Mouse (Mus musculus) neural tube, embryonic 12.5 days (tissue): ENCODE measurements around the gene Cwc27. TPM values are rescaled to one million over a fixed set of nuclear protein-coding genes. Genes with fewer than 3 reads are reported as not detected.

Experiments used
- ATAC-seq: fragments of 200-750 bp; cut with Nextera tagmentation; 2 replicates; pipeline ENCODE4 v1.8.0; 2017; ENCODE audit warnings: low read depth, mild to moderate bottlenecking, moderate TSS enrichment, moderate library complexity; ENCODE audit not compliant: low FRiP score
- H3K27ac ChIP-seq: fragments of 300-500 bp; sonication (generic); 2 replicates; pipeline ENCODE4 v1.5.1; 2016
- H3K27me3 ChIP-seq: fragments of 300-500 bp; sonication (generic); replicated peaks from 2 replicates; pipeline ENCODE4 v1.6.1; 2016; ENCODE audit warnings: mild to moderate bottlenecking
- H3K36me3 ChIP-seq: fragments of 300-500 bp; sonication (generic); 2 replicates; pipeline ENCODE4 v1.6.1; 2016; ENCODE audit warnings: mild to moderate bottlenecking
- H3K4me1 ChIP-seq: fragments of 300-500 bp; sonication (generic); 2 replicates; pipeline ENCODE4 v1.6.1; 2016
- H3K4me2 ChIP-seq: fragments of 300-500 bp; sonication (generic); replicated peaks from 2 replicates; pipeline ENCODE4 v1.6.1; 2016; ENCODE audit warnings: mild to moderate bottlenecking
- H3K4me3 ChIP-seq: fragments of 300-500 bp; sonication (generic); 2 replicates; pipeline ENCODE4 v1.5.1; 2016
- H3K9ac ChIP-seq: fragments of 300-500 bp; sonication (generic); 2 replicates; pipeline ENCODE4 v1.6.1; 2016; ENCODE audit warnings: mild to moderate bottlenecking
- H3K9me3 ChIP-seq: fragments of 300-500 bp; sonication (generic); 2 replicates; pipeline ENCODE4 v1.6.1; 2016; ENCODE audit warnings: mild to moderate bottlenecking
- WGBS: fragments of 180-500 bp; shearing (Covaris S2); methylation state at CpG from one replicate; pipeline ENCODE4 v1.1.7; 2016; 5-methylcytosine and 5-hydroxymethylcytosine counted together
- polyA plus RNA-seq: library from polyadenylated mRNA; unstranded; fragments of >200 nt; fragmentation: Nextera tagmentation; extraction: Ambion mirVana; gene quantifications from 2 replicates; pipeline ENCODE4 v1.2.1, GENCODE M21; 2016

Gene Cwc27
- polyA plus RNA-seq, 1 experiment from 2014 or later = 27.6 TPM

DNA sequence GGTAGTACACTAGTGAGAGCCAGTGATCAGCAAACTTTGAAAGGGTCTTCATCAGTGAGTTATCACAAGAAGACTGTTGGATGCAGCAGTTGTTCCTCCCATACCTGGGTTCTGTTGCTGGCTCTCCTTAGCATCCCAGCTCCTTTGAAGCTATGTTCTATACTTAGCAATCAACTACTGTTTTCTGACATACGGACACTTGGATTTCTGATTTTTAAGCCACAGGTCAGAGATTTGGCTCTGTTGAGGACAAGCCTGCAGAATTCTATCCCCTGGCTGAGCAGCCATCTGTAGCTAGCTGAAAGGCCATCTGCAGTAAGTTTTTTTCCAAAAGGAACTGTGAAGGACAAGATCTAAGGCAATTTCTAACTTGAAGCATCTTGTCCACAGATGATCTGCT lies 57.6 kb downstream of the Cwc27 start:
- Histone ChIP-seq H3K9me3 (no peaks in the 10 kb centered on the region), H3K27me3 (no peaks in the 10 kb centered on the region), H3K4me3 (no peak overlapping the region), H3K36me3 (no peaks in the 10 kb centered on the region), H3K4me2 (no peak overlapping the region), H3K4me1 (no peaks in the 10 kb centered on the region), H3K27ac (no peak overlapping the region), H3K9ac (no peak overlapping the region)
- WGBS = 100% methylated on average over 1 of the region's 1 CpGs
- no peak for ATAC-seq

DNA sequence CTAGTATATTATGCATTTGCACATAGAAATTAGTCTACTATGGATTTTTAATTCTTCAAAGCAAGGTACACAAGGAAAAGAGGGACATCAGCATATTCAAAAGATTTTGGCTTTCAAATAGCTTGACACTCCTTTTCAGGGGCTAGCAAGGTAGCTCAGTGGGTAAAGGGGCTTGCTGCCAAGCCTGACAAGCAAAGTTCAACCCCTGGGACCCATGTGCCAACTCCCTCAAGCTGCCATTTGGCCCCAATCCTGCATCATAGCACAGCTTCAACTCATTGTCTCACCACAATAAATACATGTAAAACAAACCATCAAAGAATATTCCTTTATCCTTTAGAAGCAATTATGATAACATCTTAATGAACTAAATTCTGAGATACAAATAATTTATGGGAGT lies 69.9 kb downstream of the Cwc27 start:
- Histone ChIP-seq H3K4me3 (no peak overlapping the region), H3K36me3 (no peaks in the 10 kb centered on the region), H3K9ac (no peak overlapping the region), H3K27me3 (no peaks in the 10 kb centered on the region), H3K4me1 (no peaks in the 10 kb centered on the region), H3K4me2 (no peak overlapping the region), H3K9me3 (no peaks in the 10 kb centered on the region), H3K27ac (no peak overlapping the region)
- no peak for ATAC-seq

GRCm38 (mm10) chr13:104742866-104743265 lies 74.1 kb downstream of the Cwc27 start:
- H3K9ac ChIP-seq = no peak overlapping the region
- no peak overlapping the region for H3K27ac ChIP-seq
- H3K4me2 ChIP-seq = no peak overlapping the region
- H3K9me3 ChIP-seq = no peaks in the 10 kb centered on the region
- ATAC-seq = no peak
- no peaks in the 10 kb centered on the region for H3K4me1 ChIP-seq
- WGBS = 95% methylated on average over 4 of the region's 4 CpGs
- no peak overlapping the region for H3K4me3 ChIP-seq
- H3K36me3 ChIP-seq = no peaks in the 10 kb centered on the region
- no peaks in the 10 kb centered on the region for H3K27me3 ChIP-seq

DNA sequence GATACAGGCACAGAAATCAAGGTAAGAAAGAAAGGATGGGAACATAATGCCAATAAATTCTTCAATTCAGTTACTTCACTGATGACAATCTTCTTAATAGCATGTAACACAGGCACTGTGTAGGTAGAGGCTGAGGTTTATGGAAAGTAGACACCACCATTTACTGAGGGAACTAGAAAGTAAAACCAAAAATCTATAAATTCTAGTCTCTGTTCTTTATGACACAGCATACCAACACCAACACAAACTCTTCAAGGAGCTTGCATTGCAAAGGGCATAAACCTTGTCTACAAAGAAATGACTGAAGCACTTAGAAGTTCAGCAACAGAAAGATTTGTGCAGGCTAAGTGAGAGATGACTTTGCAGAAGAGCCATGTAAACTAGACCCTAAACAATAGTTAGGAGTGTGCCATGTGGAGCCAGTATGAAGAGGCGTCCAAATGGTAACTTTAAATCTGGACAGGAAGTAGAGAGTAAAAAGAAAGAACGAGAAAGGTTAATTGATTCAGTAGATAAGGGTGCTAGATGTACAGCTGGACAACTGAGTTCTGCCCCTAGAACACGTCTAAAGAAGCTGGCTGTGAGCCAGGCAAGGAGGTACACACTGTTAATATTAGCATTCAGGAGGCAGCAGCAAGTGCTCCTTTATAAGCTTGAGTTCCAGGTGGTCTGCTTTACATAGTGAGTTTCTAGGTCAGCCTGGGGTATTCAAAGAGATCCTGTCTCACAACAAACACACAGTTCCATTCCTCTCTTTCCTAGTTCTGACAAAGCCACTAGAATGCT lies 87.5 kb downstream of the Cwc27 start:
- WGBS = 78% methylated on average over 3 of the region's 3 CpGs
- Histone ChIP-seq H3K4me1 (no peaks in the 10 kb centered on the region), H3K4me3 (no peak overlapping the region), H3K36me3 (0 out of 2 replicates have a peak, but pooled peaks cover 2% of the 10 kb centered on the region), H3K27ac (no peak overlapping the region), H3K9ac (no peak overlapping the region), H3K4me2 (no peak overlapping the region), H3K9me3 (no peaks in the 10 kb centered on the region), H3K27me3 (no peaks in the 10 kb centered on the region)
- ATAC-seq = no peak

DNA sequence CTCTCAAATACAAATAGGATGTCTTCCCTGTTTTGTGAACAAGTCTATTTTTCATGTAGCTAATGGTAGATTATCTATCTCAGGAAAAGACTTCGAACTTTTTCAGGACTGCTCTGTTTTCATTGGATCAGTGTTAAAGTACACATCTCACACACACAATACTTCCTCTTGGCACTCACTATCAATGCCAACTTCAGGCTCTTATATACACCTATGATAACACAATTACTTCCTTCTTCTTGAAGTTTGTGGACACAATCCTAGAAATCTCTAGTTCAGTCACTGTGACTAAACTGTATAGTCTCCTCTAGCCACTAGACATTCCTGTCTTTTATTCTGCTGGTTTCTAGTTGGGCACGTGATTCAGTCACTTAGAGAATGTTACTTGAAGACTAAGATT lies 89.3 kb downstream of the Cwc27 start:
- H3K27me3 ChIP-seq = no peaks in the 10 kb centered on the region
- 95% methylated on average over 2 of the region's 2 CpGs for WGBS
- no peak overlapping the region for H3K4me3 ChIP-seq
- H3K4me1 ChIP-seq = no peaks in the 10 kb centered on the region
- H3K4me2 ChIP-seq = no peak overlapping the region
- H3K36me3 ChIP-seq = 0 out of 2 replicates have a peak, but pooled peaks cover 2% of the 10 kb centered on the region
- no peak overlapping the region for H3K27ac ChIP-seq
- H3K9ac ChIP-seq = no peak overlapping the region
- no peaks in the 10 kb centered on the region for H3K9me3 ChIP-seq
- ATAC-seq = no peak

- H3K36me3 ChIP-seq = no peaks in the 10 kb centered on the region
- no peak overlapping the region for H3K4me3 ChIP-seq
- H3K9me3 ChIP-seq = no peaks in the 10 kb centered on the region
- 82% methylated on average over 5 of the region's 5 CpGs for WGBS
- H3K27ac ChIP-seq = no peak overlapping the region
- no peak overlapping the region for H3K4me2 ChIP-seq
- H3K9ac ChIP-seq = no peak overlapping the region
- no peaks in the 10 kb centered on the region for H3K27me3 ChIP-seq
- ATAC-seq = no peak
- H3K4me1 ChIP-seq = no peaks in the 10 kb centered on the region
Measured at GRCm38 (mm10) chr13:104720133-104720532, 96.8 kb downstream of the Cwc27 start.

- Histone ChIP-seq H3K4me2 (no peak overlapping the region), H3K9ac (no peak overlapping the region)
Measured at GRCm38 (mm10) chr13:104694612-104695355, 122.2 kb downstream of the Cwc27 start.

DNA sequence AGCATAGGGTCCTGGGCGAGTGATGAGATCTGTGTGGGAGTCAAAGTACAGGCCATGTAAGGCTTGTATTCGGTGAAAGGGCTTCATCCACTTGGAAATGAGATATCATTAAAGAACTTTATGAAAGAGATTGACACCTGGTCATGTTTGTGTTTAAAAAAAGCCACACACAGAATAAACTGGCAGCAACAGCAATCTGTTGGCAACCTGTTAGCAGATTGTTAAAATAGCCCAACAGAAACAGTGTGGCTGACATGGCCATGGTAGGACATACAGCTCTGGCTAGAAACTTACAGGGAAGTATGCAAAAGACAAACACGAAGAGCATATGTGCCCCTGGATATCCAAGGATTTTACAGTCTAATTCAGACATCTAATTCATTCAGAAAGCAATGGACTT lies 124.2 kb downstream of the Cwc27 start:
- no peak for ATAC-seq
- Histone ChIP-seq H3K4me2 (no peak overlapping the region), H3K4me1 (peaks cover 4% of the 10 kb centered on the region), H3K27ac (no peak overlapping the region), H3K36me3 (no peaks in the 10 kb centered on the region), H3K9me3 (no peaks in the 10 kb centered on the region), H3K4me3 (no peak overlapping the region), H3K27me3 (no peaks in the 10 kb centered on the region), H3K9ac (no peak overlapping the region)
- WGBS = 90% methylated on average over 3 of the region's 3 CpGs

More at GRCm38 (mm10) chr13:104694612-104695355, 122.2 kb downstream of the Cwc27 start:
- Histone ChIP-seq H3K4me3 (no peak overlapping the region), H3K9me3 (no peaks in the 10 kb centered on the region), H3K27ac (no peak overlapping the region), H3K36me3 (no peaks in the 10 kb centered on the region), H3K4me1 (peaks cover 4% of the 10 kb centered on the region), H3K27me3 (no peaks in the 10 kb centered on the region)
- ATAC-seq = peak; percentile 61; the same call in 1 of the 2 replicates
- 69% methylated on average over 6 of the region's 6 CpGs for WGBS

DNA sequence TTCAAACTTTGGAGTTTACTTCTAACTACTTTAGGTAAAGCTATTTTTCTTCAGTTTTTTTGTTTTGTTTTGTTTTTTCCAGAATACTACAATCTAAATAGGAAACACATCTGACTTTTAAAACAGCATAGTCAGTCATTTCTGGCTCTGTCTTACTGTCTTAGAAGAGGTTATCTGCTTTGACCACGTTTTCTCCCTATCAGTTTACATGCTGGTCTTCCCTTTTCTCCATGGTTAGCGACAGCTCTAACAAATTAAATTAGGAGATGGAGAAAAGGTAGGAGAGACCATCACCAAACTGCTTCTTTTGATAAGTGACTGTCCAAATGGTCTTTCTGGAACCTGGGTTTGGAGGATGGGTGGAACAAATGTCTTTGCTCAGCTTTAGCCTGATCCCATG lies 131.4 kb downstream of the Cwc27 start:
- WGBS = 85% methylated on average over 2 of the region's 2 CpGs

DNA sequence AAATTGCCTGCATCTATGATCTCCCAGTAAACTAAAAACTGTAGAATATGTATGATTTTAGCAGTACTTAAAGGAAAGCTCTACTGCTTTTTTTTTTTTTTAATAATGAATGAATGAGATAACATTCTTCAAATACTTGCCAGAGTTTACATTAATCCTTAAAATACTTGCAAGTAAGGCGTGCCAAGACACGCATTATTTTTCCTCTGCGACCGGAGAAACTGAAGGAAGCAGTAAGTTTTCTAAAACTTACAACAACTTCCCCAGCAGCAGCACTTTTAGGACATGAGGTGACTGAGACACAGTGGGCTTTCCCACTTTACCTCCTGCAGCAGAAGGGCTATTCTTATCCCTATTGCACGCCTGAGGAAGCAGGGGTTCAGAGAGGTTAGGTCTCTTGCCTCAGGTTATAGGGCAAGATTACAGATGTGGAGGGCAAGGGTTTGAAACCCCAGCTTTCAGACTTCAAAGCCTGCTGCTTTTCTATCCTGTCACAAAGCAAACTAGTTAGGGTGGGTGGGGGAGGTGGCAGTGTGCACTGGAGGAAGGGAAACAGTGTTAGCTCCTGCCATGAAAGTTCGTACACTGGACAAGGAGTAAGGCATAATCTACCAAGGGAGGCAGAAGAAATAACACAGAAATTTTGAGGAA lies 132.5 kb downstream of the Cwc27 start:
- Histone ChIP-seq H3K27me3 (no peaks in the 10 kb centered on the region), H3K4me1 (no peaks in the 10 kb centered on the region), H3K9me3 (no peaks in the 10 kb centered on the region), H3K36me3 (no peaks in the 10 kb centered on the region), H3K9ac (no peak overlapping the region), H3K4me3 (no peak overlapping the region), H3K27ac (no peak overlapping the region), H3K4me2 (no peak overlapping the region)
- ATAC-seq = no peak
- WGBS = 61% methylated on average over 6 of the region's 6 CpGs

More for the DNA sequence above, 131.4 kb downstream of the Cwc27 start:
- no peak overlapping the region for H3K27ac ChIP-seq
- ATAC-seq = no peak
- no peaks in the 10 kb centered on the region for H3K36me3 ChIP-seq
- H3K4me2 ChIP-seq = no peak overlapping the region
- no peaks in the 10 kb centered on the region for H3K27me3 ChIP-seq
- no peaks in the 10 kb centered on the region for H3K4me1 ChIP-seq
- no peaks in the 10 kb centered on the region for H3K9me3 ChIP-seq
- no peak overlapping the region for H3K9ac ChIP-seq
- H3K4me3 ChIP-seq = no peak overlapping the region

DNA sequence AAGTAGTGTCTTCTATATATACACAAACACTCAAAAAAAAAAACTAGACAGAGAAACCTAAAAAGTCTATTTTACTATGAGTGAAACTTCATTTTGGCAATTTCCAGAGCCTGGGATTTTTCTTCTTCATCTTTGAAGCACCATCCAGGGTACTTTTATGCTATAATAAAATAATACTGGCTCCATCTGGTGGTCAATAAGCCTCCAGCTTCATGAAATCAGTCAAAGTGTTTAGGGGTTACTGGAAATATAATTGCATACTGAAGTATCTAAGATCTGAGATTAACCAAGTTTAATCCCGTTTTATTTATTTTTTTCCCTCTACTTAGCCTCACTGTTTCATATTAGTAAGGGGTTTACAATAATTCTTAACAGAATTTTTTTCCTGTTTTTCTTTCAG lies 135.7 kb downstream of the Cwc27 start:
- H3K4me1 ChIP-seq = no peaks in the 10 kb centered on the region
- WGBS = 84% methylated on average over 1 of the region's 1 CpGs
- H3K27me3 ChIP-seq = no peaks in the 10 kb centered on the region
- no peak overlapping the region for H3K27ac ChIP-seq
- H3K4me2 ChIP-seq = no peak overlapping the region
- no peaks in the 10 kb centered on the region for H3K36me3 ChIP-seq
- no peak for ATAC-seq
- H3K4me3 ChIP-seq = no peak overlapping the region
- H3K9ac ChIP-seq = no peak overlapping the region
- no peaks in the 10 kb centered on the region for H3K9me3 ChIP-seq

DNA sequence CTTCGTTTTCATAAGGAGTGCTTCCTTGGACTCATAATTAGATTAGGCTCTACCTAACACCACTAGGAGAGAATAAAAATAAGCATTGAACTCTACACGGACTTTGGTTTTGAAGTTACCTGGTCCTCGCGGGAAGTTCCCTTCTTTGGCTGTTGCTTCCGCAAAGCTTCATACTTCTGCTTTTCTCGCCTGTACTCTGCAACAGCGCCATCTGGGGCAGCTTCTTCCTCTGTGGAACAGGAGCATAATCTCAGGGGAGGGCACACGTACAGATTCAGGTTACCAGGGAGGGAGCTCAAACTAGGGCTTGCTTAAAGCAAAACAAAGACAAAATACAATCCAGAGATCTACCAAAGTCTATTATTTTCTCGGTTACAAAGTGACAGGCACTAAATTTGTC lies 155.8 kb downstream of the Cwc27 start:
- no peaks in the 10 kb centered on the region for H3K4me1 ChIP-seq
- no peaks in the 10 kb centered on the region for H3K27me3 ChIP-seq
- no peak overlapping the region for H3K4me3 ChIP-seq
- no peak overlapping the region for H3K9ac ChIP-seq
- H3K4me2 ChIP-seq = no peak overlapping the region
- H3K36me3 ChIP-seq = peaks cover 7% of the 10 kb centered on the region
- H3K27ac ChIP-seq = no peak overlapping the region
- WGBS = 96% methylated on average over 9 of the region's 9 CpGs
- H3K9me3 ChIP-seq = no peaks in the 10 kb centered on the region
- ATAC-seq = no peak
